Mouse (Mus musculus) neural tube, embryonic 13.5 days (tissue): ENCODE measurements at regions not wholly inside any gene's neighbourhood (a gene's known extent, or its start where the extent isn't known, plus 50 kb on each side); places are given as distances from the start of the nearest gene placed in this dataset.

Source experiments
- ATAC-seq: fragments of 200-750 bp; cut with Nextera tagmentation; 2 replicates; pipeline ENCODE4 v1.8.0; 2017; ENCODE audit warnings: low read depth, mild to moderate bottlenecking, moderate TSS enrichment, moderate library complexity
- H3K27ac ChIP-seq: fragments of 300-500 bp; sonication (generic); replicated peaks from 2 replicates; pipeline ENCODE4 v1.5.1; 2015; ENCODE audit warnings: moderate library complexity, mild to moderate bottlenecking, inconsistent platforms
- H3K27me3 ChIP-seq: fragments of 300-500 bp; sonication (generic); 2 replicates; pipeline ENCODE4 v1.6.1; 2015; ENCODE audit warnings: mild to moderate bottlenecking, inconsistent platforms
- H3K36me3 ChIP-seq: fragments of 300-500 bp; sonication (generic); 2 replicates; pipeline ENCODE4 v1.6.1; 2015; ENCODE audit warnings: mild to moderate bottlenecking, inconsistent platforms
- H3K4me1 ChIP-seq: fragments of 300-500 bp; sonication (generic); replicated peaks from 2 replicates; pipeline ENCODE4 v1.6.1; 2015; ENCODE audit warnings: inconsistent platforms
- H3K4me2 ChIP-seq: fragments of 300-500 bp; sonication (generic); 2 replicates; pipeline ENCODE4 v1.6.1; 2015; ENCODE audit warnings: inconsistent platforms, mild to moderate bottlenecking, moderate library complexity
- H3K4me3 ChIP-seq: fragments of 300-500 bp; sonication (generic); 2 replicates; pipeline ENCODE4 v1.5.1; 2015; ENCODE audit warnings: mild to moderate bottlenecking, inconsistent platforms
- H3K9ac ChIP-seq: fragments of 300-500 bp; sonication (generic); 2 replicates; pipeline ENCODE4 v1.6.1; 2015; ENCODE audit warnings: moderate library complexity, mild to moderate bottlenecking, inconsistent platforms
- H3K9me3 ChIP-seq: fragments of 300-500 bp; sonication (generic); 2 replicates; pipeline ENCODE4 v1.6.1; 2016; ENCODE audit warnings: inconsistent platforms
- WGBS: fragments of 180-500 bp; shearing (Covaris S2); methylation state at CpG from one replicate; pipeline ENCODE4 v1.1.7; 2015; 5-methylcytosine and 5-hydroxymethylcytosine counted together

GRCm38 (mm10) chr15:11742346-11742729, 164.7 kb downstream of the Npr3 start:
- peak; percentile 56 for ATAC-seq
- Histone ChIP-seq H3K4me3 (no peak overlapping the region), H3K9me3 (no peaks in the 10 kb centered on the region), H3K4me2 (peak overlapping the region; percentile 48), H3K36me3 (no peaks in the 10 kb centered on the region), H3K9ac (peak overlapping the region; percentile 51; the same call in 1 of the 2 replicates), H3K4me1 (peaks cover 15% of the 10 kb centered on the region), H3K27ac (no peak overlapping the region), H3K27me3 (no peaks in the 10 kb centered on the region; the same call in 1 of the 2 replicates)
- 9% methylated on average over 6 of the region's 6 CpGs for WGBS

- Histone ChIP-seq H3K4me2 (peak overlapping the region; percentile 48), H3K27ac (no peak overlapping the region), H3K9me3 (no peaks in the 10 kb centered on the region), H3K4me3 (peak overlapping the region; percentile 16), H3K36me3 (no peaks in the 10 kb centered on the region), H3K4me1 (peaks cover 15% of the 10 kb centered on the region), H3K9ac (peak overlapping the region; percentile 51), H3K27me3 (no peaks in the 10 kb centered on the region; the same call in 1 of the 2 replicates)
- peak; percentile 75 for ATAC-seq
- WGBS, result 20% methylated on average over 18 of the region's 18 CpGs
Observed at GRCm38 (mm10) chr15:11741598-11742345, 165.3 kb downstream of the Npr3 start.

GRCm38 (mm10) chr15:11737436-11738000, 169.6 kb downstream of the Npr3 start:
- 84% methylated on average over 4 of the region's 4 CpGs for WGBS
- Histone ChIP-seq H3K4me3 (no peak overlapping the region), H3K27me3 (no peaks in the 10 kb centered on the region; the same call in 1 of the 2 replicates), H3K27ac (no peak overlapping the region), H3K36me3 (no peaks in the 10 kb centered on the region), H3K4me1 (peaks cover 14% of the 10 kb centered on the region), H3K9ac (no peak overlapping the region), H3K9me3 (no peaks in the 10 kb centered on the region), H3K4me2 (no peak overlapping the region)
- no peak for ATAC-seq

- Histone ChIP-seq H3K4me1 (no peaks in the 10 kb centered on the region), H3K9ac (no peak overlapping the region), H3K4me2 (no peak overlapping the region), H3K36me3 (no peaks in the 10 kb centered on the region), H3K9me3 (no peaks in the 10 kb centered on the region), H3K27ac (no peak overlapping the region), H3K4me3 (no peak overlapping the region), H3K27me3 (no peaks in the 10 kb centered on the region; the same call in 1 of the 2 replicates)
- ATAC-seq, result no peak
- 86% methylated on average over 5 of the region's 5 CpGs for WGBS
Observed at GRCm38 (mm10) chr15:11734639-11735265, 172.3 kb downstream of the Npr3 start.

- no peak for ATAC-seq
- no peaks in the 10 kb centered on the region for H3K9me3 ChIP-seq
- no peak overlapping the region for H3K4me2 ChIP-seq
- H3K27me3 ChIP-seq, result no peaks in the 10 kb centered on the region
- 71% methylated on average over 3 of the region's 3 CpGs for WGBS
- no peak overlapping the region for H3K27ac ChIP-seq
- no peak overlapping the region for H3K4me3 ChIP-seq
- H3K4me1 ChIP-seq, result no peaks in the 10 kb centered on the region
- H3K9ac ChIP-seq, result no peak overlapping the region
- H3K36me3 ChIP-seq, result no peaks in the 10 kb centered on the region
Observed at GRCm38 (mm10) chr15:11729381-11729780, 177.7 kb downstream of the Npr3 start.

GRCm38 (mm10) chr15:11725620-11726530, 181.2 kb downstream of the Npr3 start:
- Histone ChIP-seq H3K9ac (no peak overlapping the region), H3K27me3 (no peaks in the 10 kb centered on the region), H3K27ac (no peak overlapping the region), H3K36me3 (no peaks in the 10 kb centered on the region), H3K4me1 (no peaks in the 10 kb centered on the region), H3K9me3 (no peaks in the 10 kb centered on the region), H3K4me3 (no peak overlapping the region), H3K4me2 (no peak overlapping the region)
- WGBS, result 90% methylated on average over 10 of the region's 10 CpGs
- no peak for ATAC-seq

- no peak for ATAC-seq
- Histone ChIP-seq H3K27me3 (no peaks in the 10 kb centered on the region), H3K36me3 (no peaks in the 10 kb centered on the region), H3K9ac (no peak overlapping the region), H3K9me3 (no peaks in the 10 kb centered on the region), H3K4me1 (no peaks in the 10 kb centered on the region), H3K4me2 (no peak overlapping the region), H3K27ac (no peak overlapping the region), H3K4me3 (no peak overlapping the region)
- WGBS, result 77% methylated on average over 4 of the region's 4 CpGs
Observed at GRCm38 (mm10) chr15:11720645-11721044, 186.4 kb downstream of the Npr3 start.

GRCm38 (mm10) chr15:11716168-11716842, 190.8 kb downstream of the Npr3 start:
- Histone ChIP-seq H3K4me1 (no peaks in the 10 kb centered on the region), H3K9ac (no peak overlapping the region), H3K4me2 (no peak overlapping the region), H3K27me3 (no peaks in the 10 kb centered on the region), H3K36me3 (no peaks in the 10 kb centered on the region), H3K27ac (no peak overlapping the region), H3K4me3 (no peak overlapping the region), H3K9me3 (no peaks in the 10 kb centered on the region)
- no peak for ATAC-seq
- 92% methylated on average over 11 of the region's 11 CpGs for WGBS

GRCm38 (mm10) chr15:11712481-11713274, 194.4 kb downstream of the Npr3 start:
- 81% methylated on average over 16 of the region's 16 CpGs for WGBS
- no peaks in the 10 kb centered on the region for H3K4me1 ChIP-seq
- no peak overlapping the region for H3K27ac ChIP-seq
- H3K27me3 ChIP-seq, result no peaks in the 10 kb centered on the region
- no peak overlapping the region for H3K9ac ChIP-seq
- no peaks in the 10 kb centered on the region for H3K36me3 ChIP-seq
- no peak overlapping the region for H3K4me2 ChIP-seq
- no peaks in the 10 kb centered on the region for H3K9me3 ChIP-seq
- H3K4me3 ChIP-seq, result no peak overlapping the region
- no peak for ATAC-seq

GRCm38 (mm10) chr15:11701246-11701645, 205.8 kb downstream of the Npr3 start:
- Histone ChIP-seq H3K4me1 (no peaks in the 10 kb centered on the region), H3K9me3 (no peaks in the 10 kb centered on the region), H3K36me3 (no peaks in the 10 kb centered on the region), H3K4me2 (no peak overlapping the region), H3K27me3 (no peaks in the 10 kb centered on the region), H3K27ac (no peak overlapping the region), H3K4me3 (no peak overlapping the region), H3K9ac (no peak overlapping the region)
- 89% methylated on average over 6 of the region's 6 CpGs for WGBS
- ATAC-seq, result no peak

- WGBS, result 80% methylated on average over 3 of the region's 3 CpGs
- H3K27ac ChIP-seq, result no peak overlapping the region
- no peak for ATAC-seq
- no peaks in the 10 kb centered on the region for H3K9me3 ChIP-seq
- H3K4me3 ChIP-seq, result no peak overlapping the region
- no peaks in the 10 kb centered on the region for H3K4me1 ChIP-seq
- no peaks in the 10 kb centered on the region for H3K36me3 ChIP-seq
- H3K9ac ChIP-seq, result no peak overlapping the region
- no peaks in the 10 kb centered on the region for H3K27me3 ChIP-seq
- H3K4me2 ChIP-seq, result no peak overlapping the region
Observed at GRCm38 (mm10) chr15:11699929-11700328, 207.2 kb downstream of the Npr3 start.
